Mouse (Mus musculus) frontal cortex, adult 2 months (tissue): ENCODE measurements around the gene Gfap. TPM values are rescaled to one million over a fixed set of nuclear protein-coding genes. Genes with fewer than 3 reads are reported as not detected.

Experiments
- DNase-seq, 2 experiments: peaks; one replicate each; pipeline ENCODE4 v3.0.0; 2022; ENCODE audit warnings: low spot score in 1 of 2; ENCODE audit errors: extremely low spot score in 1 of 2
- polyA plus RNA-seq: library from polyadenylated mRNA; depleted of rRNA; stranded (reverse); fragments of >200 nt; gene quantifications from 2 replicates; pipeline ENCODE4 v1.2.3, GENCODE M21; 2012; rRNA removed

The Gfap gene
- 201 and 202 TPM in 2 replicates for polyA plus RNA-seq

DNA sequence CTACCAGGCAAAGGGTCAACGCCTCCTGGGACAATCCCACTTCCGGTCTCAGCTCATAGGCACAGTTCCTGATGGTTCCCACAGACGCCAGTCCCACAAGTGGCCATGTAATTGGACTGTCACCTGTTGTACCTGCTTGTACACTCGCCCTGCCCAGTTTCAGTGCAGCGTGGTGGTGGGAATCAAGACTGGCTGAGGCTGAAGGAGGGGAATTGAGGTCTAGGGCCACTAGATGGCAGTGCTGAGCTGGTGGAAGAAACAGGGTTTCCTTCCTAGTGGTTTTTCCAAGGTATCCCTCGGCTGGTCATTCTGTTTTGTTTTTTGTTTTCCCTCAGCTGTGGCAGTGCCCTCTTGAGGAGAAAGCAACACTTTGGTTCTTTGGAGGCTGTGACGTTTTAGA is at the start of gene Gfap:
Gene Gfap (minus strand): TSS at position 150 of the 400 bp plus-strand sequence.
- peak; percentile 26 to 88 for DNase-seq

DNA sequence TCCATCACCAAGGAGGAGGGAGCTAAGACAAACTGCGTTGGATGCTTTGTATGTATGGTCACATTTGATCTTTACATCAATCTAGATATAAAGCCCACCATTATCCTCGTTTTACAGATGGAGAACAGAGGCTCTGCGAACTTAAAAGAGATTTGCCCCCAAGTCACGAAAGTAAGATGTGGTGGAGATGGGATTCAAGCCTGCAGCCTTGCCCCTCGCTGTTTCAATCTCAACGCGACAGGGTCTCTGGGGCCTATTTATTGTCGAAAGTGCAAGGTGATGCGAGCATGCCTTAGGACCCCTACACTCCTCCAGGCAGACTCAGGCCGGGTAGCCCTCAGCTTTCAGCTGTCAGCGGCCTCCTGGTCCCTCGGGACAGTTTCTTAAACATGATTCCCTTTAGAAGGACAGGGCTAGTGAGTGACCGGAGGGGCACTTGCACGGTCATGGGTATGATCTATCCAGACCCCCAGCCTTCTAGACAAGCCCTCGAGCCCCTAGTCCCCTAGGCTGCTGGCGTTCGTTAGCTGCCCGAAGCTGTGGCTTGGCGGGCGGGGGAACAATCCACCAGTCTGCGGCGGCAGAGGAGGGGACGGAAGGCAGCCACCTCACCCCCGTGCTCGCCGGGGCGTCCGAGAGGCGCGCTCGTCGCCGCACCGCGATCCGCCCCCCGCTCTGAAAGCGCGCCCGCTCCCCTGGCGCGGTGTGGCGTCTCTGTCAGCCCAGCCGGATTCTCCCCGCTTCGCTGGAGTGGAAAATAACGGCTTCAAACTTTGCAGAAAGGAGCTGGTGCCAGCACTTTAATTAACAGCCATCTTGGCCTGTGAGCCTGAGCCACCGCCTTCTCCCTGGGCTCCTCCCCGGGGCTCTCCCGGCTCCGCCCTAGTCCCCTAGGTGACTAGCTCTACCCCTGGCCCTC is 47.6 kb upstream of the Gfap start:
- DNase-seq: peak in 1 of 2 experiments; percentile 53

DNA sequence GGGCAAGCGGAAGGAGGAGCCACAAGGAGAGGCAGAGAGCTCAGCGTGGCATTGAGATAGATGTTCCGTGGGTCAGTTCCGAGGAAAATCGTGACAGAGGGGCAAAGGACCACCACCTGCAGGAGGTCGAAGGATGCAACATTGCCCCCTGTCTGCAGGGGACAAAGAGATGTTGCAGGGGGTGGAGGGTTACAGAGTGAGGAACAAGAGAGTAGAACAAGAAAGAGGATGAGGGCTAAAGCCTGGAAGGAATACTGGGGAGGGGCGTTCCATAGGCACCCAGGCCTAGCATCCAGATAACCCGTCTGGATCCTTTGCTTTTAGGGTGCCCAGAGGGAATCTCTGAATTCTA is 46.3 kb upstream of the Gfap start:
- no peak for DNase-seq

DNA sequence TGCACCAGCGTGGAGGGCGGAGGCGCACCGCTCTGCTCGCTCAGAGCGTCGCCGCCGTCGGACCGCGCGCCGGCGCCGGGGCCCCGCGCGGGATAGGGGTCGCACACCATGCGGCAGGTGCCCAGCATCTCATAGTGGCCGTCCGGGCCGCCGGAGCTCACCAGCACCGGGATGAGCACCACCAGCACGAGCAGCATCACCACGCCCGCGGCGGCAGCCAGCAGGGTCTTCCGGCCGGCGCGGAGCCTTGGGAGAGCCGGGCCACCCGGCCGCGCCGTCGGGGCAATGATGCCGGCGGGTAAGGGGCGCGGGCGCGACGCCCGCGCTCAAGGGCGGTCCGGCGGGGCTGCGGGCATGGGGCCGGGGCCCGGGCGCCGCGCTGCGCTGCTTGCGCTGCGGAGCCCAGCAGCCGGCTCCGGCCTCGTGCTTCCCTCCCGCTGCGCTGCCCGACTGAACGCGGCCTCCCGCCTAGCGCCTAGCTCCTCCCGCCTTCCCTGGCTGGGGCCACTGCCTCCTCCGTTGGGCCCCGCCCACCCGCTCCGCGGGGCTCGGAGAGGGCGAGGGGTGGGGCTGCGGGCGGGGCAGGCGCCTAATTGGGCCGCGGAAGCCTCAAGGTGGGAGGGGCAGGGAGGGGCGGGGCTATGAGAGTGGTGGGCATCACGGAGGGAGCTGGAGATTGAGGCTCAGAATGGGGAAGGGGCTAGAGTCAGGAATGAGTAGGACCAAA is 45.7 kb upstream of the Gfap start, which contains the start of gene C1ql1:
Gene C1ql1 (minus strand): TSS at position 424 of the 727 bp plus-strand sequence.
- peak in 1 of 2 experiments; percentile 58 for DNase-seq

DNA sequence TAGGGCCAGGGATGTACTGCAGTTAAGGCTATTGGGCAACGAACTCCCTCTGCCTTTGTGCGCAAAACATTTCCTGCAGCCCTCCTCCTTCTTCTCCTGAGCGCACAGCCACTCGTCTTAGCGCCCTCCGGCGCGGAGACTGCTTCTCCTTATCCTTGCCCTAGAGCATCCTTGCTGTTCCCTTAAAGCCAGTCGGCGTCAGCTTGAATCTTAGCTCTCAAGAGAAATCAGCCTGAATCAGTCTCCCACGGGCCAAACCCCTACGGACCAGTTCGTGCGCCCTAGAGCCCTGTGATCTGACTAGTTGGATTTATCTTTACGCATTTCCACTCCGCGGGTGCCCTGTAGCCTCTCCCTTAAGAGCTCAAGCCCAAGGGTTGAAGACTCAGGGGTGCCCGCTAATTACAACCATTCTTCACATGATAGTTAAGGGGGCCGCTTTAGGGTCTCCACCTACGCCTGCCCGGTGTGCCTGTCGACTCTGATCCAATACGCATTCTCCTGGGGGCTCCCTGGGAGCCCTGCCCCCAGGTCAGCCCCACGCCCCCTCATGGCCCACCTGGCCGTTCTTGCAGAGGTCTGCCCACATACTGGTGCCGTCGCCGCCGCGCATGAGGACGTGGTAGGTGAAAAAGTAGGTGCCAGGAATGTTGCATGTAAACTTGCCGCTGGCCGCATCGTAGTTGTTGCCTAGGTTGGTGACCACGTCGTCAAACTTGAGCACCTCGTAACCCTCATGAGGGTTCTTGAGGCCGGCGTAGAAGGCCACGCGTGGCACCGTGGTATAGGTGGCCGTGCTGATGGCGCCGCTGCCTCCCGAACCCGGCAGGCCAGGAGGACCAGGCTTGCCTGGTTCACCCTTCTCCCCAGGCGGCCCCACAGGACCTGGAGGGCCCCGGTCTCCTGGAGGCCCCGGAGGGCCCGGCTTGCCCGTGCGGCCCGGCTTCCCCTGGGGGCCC is 44.9 kb upstream of the Gfap start:
- no peak for DNase-seq

DNA sequence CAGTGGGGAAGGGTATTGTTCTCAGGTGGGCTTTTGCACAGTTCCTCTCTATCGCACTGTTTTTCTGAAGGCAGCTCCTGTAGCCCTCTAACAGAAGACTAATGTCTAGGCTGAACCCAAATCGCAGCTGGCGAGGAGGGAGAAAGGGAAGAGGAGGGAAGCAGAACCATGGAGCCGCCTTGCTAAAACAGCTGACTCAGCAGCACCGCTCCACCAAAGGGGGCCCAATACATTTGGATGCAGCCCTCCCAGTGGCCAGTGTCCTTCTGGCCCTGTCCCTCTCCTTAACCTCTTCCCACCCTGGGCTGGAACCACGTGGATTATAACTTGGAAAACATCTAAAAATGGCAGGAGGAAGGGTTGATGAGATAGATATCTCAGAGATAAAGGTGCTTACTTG is 40.5 kb upstream of the Gfap start:
- DNase-seq: no peak

DNA sequence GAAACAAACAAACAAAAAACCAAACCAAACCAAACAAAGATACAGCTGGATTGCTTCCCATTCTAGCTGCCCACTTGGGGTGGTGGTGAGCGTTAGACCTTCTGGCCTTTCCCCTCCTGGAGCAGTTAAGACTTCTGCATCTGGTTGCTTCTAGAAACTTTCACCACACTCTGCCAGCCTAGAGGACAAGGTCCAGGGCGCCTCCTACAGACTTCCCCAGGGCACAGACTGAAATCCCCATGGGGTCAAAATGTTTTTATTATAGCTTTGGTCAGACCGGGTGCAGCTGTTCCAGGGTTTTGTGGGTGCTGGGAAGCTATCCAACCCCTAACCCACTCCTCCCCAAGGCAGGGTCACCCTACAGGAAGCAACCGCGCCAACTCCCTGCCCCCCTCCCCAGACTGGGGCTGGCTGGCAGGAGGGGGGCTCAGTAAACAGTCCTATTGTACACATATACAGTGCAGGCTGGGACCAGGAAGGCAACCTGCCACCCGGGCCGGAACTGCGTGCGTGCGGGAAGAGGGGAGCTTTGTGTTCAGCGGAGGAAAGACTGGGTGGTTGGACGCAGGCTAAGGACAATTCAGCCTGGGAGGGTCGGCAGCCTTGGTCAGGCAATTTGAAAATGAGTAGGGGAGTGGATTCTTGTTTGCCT is 38.4 kb upstream of the Gfap start:
- DNase-seq: no peak

DNA sequence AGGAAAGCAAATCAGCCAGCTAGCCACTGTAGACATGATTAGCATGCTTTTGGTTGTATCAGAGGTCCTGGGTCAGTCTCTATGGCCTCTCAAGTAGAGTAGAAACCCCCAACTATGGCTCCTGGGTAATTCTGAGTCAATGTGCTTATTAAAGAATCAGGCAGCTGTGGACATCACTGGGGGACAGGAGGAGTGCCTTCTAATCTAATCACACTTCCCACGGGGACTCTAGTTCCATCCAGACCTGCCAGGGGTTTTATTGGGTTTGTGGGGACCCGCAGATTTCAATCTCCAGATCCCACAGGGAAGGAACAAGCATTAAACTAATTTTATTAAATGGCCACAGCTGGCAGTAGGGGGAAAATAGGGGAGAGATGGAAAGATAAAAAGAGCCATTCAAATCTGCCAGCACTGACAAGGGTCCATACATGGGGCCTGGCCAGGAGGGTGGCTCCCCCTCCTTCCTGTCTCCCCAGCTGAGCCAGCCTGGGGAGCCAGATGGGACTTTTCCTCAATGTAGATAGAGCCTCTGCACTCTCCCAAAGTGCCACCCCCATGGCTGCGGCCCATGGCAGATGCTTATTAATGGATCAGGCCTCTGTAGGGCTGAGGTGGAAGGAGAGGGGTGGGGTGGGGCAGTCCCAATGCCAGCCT is 36.9 kb upstream of the Gfap start:
- DNase-seq: no peak

DNA sequence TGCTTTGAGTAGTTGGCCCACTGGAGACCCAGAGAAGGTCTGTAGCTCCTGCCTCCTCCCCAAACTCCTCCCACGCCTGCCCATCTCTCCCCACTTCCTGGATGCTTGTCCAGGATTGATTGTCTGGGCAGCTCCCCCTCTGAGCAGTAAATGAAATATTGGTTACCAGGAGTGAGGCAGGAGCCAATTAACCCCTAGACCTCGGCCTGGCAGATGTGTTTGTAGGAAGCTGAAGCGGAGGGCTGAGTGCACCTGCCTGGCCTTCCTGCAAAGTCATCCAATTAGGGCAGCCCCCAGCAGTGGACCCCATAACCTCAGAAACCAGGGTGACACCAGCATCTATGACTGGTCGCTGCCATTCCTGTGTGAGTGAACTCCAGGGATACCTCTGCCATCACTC is 35.6 kb upstream of the Gfap start:
- DNase-seq: no peak

DNA sequence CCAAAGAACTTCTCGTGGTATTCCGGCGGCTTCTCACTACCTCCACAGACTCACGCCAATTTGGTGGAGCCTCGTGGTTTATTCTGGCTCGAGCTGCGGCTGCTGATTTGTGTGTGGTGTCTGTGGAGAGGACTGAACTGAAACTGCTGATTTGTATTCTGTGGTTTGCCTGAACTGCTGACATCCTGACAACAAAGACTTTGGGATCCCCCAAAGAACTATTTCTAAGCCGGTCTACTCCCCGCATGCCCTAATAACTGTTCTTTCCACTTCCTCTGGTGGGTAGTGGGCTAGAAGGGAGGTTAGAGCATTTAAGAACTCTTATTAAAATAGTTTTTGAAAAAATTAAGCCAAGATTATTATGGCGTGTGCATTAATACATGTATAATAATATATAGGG is 30.0 kb upstream of the Gfap start:
- no peak for DNase-seq

DNA sequence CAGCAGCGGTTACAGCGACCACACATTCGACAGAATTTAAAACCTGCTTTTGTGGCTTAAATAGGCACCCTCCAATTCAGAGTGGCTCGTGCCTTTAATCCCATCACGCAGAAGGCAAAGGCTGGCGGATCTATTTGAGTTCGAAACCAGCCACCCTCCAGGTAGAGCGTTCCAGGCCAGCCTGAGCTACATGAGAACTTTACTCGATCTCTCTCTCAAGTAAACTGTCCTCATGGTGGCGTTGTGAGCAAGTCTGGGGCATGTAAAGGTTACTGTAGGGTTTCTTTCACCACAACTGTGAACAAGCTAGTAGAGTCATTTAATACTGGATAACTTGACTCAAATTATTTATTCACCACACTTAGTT is 24.6 kb upstream of the Gfap start:
- DNase-seq: no peak

DNA sequence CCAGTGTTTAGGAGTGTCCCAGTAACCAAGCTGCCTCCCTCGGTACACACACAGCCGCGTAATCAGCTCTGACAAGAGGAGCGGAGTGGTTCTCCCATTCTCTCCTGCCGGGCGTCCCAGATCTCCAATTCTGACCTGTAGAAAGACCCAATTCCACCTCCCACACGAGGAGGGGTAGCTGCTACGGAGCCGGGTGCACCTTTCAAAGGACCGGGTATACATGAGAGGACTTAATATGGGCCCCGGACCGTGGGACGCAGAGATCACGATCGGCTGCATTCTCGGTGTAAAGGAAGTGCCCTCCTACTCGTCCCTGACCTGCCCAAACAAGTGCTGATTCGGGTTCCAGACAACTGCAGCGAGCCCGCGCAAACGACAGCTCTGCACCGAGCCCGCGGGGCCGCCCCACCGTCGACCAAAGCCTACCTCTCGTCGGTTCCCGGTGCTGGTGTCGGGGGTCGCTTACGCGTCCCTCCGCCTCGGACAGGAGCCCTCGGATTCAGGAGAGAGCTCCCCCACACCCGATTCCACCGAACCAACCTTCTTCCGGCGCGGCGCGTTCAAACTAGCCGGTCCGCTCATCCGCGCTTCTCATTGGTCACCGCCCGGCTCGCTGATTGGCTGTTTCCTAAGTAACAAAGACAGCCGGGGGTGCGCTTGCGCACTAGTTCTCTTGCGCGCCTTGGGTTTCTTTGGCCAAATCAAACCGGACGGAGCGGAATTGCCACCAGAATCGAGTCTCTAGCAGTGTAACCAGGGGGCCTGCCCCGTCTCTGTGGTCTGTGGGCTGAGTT is 24.0 kb upstream of the Gfap start, which contains the start of gene Kif18b:
Gene Kif18b (minus strand): TSS at position 568 of the 794 bp plus-strand sequence.
- DNase-seq: peak; percentile 89 to 95

DNA sequence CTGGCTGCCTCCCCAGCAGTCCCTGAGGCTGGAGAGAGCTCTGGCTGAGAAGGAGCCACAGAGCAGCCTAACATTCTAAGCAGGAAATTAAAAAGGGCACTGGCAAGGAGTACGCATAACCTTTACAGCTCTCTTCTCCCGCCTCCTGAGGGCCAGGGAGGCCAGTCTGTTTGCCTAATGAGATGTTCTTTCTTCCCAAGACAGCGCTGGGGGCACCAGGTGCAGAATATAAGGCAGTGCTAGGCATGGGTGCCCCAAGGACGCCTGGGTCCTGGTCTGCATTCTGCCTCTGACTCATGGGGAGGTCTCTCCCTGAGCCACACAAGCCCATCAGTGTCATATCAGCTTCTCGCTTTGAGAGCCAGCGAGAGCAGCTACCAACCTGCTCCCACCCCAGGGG is 20.8 kb upstream of the Gfap start:
- DNase-seq: no peak

DNA sequence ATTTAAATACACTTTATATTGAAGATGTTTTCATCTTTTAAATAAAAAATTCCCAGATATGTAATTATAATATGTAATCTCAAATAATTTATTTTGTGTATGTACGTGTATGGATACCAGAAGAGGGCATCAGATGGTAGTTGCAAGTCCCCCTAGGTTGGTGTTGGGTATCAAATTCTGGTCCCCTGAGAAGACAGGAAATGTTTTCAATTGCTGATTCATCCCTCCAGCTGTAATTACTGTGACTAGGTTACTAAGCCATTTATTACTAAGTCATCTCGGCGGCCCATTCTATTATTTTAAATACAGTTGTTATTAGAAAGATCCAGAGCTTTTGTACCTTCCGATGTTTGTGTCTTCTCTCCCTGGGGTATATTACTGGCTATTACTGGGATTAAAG is 17.4 kb upstream of the Gfap start:
- DNase-seq: no peak

DNA sequence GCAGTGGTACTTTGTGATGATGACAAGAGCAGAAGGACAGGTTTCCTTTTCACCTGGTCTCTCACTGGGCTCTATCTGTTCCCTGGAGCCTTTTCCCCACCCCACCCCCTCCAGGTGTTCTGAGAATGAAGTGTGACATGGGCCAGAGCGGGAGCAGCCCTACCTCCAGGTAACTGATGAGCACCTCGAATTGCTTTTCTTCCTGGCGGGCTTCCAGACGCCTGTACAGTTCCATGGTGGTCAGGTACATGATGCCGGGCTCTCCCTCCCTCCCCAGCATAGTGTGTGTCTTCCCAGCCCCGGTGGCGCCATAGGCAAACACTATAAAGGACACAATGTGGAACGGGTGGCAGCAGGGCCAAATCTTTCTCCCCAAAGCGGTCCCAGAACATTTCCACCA is 14.7 kb upstream of the Gfap start:
- no peak for DNase-seq

DNA sequence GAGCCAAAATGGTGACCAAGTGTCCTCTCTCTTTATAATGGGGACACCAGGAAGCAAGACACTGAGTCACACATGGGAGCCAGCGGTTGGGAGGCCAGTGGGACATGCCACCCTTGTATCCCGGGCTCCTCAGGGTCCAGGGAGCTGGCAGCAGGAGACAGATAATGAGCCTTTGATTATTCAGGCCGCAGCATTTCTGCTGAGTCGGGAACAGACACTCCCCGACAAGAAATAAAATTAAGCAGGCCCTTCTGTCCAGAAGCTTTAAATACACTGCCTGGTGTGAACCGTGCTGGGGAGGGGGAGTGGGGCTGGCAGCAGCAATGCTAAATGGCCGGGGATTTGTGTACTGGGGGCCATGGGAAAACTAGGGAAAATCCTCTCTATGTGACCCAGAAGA is 10.7 kb upstream of the Gfap start:
- no peak for DNase-seq

DNA sequence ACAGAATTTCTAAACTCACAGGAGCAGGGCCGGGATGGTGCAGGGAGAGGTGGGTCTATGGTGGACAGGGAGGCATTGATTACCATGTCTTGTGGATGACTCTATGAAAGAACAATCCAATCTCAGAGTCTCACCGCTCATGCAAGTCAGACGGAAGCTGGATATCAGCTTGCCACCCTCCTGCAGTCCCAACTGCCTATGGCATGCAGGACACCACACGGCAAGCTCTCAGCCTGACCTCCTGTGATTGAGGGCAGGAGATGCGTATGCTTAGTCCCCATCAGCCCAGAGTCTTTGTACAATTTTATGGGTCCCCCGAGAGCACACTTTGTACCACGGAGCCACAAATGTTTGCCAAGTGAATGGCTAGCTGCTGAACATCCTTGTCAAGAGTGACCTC is 2.9 kb upstream of the Gfap start:
- no peak for DNase-seq

DNA sequence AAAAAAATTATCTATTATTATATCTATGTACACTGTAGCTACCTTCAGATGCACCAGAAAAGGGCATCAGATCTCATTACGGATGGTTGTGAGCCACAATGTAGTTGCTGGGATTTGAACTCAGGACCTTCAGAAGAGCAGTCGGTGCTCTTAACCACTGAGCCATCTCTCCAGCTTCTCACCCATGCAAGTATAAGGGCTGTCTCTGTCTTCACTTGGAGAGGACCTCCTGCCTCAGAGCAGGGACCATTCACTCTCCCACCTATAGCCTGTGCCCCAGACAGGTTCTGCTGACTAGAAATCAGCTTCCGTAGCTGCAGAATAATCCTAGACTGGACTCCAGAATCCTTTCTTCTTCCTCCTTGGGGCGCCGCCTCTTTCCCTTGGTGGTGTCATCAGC is 1.4 kb upstream of the Gfap start:
- no peak for DNase-seq

DNA sequence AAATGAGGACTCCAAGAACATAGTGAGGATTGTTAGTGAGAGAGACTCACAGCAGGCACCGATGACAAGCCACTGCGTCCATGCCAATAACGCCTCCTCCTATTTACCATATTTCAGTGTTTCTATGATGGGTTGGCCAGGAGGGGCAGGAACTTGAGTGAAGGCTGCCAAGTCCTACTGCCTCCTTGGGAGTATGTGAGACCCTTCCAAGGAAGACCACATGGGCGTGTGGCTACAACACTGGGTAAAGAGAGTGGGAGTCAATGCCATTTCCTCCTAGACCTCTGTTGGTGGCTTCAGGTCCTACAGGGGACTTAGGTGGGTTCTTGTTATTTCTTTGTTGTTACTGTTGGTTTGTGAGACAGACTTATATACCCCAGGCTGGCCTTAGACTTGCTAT is 487 bp upstream of the Gfap start:
- DNase-seq: no peak
